Mouse (Mus musculus) A20 (cell line): Measurements from ENCODE around the gene Hdac8.

ENCODE experiments used
- DNase-seq: peaks from one replicate; pipeline ENCODE4 v3.0.0-alpha.2; 2011; ENCODE audit warnings: low read depth, low spot score

The Hdac8 gene

DNA sequence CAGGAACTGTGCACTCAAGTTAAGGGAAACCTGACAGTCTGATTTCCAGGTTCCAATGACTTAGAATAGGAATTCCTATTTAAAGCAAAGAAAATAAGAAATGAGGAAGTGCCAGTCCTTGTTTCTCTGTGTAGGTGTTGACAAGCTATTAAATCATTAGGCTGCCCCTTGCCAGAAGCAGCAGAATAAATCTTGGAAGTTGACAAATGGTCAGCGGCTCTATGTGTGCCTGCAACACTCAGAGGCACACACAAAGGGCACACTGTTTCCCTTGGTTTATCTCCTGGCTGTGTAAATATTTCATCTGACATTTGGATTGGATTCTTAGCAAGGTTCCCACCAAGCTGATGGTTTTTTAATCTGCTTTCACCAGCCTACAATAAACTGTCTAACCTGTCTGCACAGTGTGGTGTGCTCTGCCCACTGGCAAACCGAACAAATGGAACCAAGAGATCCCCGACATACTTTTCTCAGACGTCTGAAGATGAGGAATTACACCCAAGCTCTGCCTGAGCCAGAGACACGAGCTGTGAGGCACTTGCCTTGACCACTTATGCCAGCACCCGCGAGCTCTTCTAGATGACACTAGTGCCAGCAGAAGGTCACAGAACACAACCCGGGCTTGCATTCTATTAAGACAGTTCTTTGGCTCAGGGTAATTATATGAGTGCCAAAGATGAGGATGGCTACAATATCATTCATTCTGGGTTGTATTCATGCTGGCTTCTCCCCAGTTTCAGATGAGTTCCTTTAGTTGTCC lies 165.6 kb downstream of the Hdac8 start:
- no peak for DNase-seq

DNA sequence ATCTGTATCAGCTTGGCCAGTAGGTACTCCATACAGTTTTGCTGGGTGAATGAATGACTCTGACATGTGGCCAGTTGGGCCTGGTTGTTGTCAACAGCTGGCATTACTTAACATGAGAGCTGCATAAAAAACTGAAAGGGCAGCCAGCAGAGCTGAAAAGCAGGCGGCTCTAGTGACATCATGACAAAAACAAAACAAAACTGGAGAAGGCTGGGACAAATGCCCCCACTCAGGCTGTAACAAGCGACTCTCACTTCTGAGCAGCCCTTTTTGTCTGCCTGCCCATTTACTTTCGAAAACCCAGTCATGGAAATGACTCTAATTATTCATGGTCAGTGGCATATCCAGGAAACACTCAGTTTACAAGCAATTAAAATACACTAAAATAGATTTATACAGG lies 185.5 kb downstream of the Hdac8 start:
- no peak for DNase-seq

DNA sequence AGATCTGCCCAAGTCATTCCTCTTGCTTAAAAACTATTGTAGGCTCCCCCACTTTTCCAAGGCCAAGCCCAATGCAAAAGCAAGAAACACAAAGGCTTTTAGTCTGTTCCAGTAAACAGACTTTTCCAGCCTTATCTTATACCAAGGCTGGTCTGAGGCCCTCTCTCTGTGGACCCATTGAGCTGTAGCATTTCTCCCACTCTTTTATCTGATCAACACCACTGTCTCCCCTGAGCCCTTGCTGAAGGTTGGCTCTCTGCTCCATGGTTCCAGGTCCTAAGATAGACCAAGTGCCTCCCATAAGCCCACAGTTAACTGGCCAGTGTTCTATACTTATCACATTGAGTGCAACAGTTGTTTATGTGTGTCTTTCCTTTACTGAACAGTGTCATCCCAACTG lies 185.9 kb downstream of the Hdac8 start:
- no peak for DNase-seq

DNA sequence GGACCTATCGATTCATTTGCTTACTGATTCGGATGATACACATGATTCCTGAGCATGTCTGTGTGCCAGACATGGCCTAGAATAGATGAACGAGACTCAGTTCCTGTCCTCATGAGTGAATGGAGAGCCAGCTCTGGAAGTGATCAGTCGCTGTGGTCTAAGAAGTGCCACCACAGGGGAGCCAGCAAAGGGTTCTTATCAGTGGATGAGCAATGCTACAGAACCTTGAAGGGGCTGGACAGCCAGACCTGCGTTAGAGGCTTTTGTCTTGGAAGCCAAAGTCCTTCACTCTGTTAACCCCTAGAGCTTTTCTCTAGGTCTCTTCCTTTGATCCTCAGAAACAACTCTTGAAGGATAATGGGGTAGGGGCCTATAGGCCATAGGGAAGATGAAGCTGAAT lies 186.4 kb downstream of the Hdac8 start:
- DNase-seq: no peak

DNA sequence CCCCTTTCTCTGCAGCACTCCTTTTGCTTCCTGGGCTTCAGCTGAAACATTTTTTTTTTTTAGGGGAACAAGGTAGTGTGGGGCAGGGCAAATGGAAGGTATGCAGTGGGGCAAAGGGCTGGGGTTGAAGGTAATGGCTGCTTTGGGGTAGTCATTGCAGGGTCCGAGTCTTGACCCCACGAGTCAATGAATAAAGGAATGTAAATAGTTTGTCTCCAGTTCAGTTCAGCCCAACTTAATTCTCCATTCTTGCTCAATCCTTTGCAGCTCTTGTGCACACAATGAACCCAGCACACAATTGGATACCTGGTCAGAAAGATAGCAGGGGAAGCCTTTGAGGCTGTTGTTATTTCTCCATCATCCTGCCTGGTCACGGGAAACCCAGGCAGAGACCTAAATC lies 194.0 kb downstream of the Hdac8 start:
- DNase-seq: no peak

DNA sequence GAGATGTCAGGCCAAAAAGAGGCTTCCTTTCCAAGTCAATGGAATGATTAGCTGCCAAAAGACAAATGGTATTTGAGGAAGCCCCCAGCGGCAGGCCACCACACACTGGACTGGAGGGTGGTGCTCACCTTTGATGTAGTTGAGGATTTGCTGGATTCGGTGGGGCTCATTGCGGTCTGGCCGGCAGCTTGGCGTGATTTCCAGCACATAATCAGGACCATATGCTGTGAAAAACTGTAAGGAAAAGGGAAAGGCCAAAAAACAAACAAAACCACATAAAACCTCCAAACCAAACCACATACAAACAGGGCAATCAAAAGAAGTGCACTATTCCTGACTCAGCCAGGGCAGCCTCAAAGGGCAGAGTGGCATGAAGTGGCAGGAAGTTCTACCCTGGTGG lies 197.6 kb downstream of the Hdac8 start:
- DNase-seq: no peak

DNA sequence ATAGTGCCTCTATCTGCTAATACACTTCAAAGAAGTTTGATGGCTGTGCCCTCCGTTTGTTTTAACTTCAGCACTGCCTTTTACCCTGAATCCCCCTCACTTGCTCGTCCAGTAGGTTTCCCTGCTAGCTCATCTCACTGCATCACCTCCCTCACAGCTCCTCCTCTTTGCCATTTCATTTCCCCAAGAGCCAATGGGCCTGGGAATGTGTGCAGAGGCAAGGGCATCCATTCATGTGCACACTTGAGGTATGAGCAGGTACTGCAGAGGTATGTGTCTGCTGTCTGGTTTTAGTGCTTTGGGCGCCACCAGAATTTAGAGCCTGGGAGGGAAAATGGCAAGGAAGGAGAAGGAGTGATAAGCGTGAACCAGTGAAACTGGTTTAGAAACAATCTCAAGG lies 199.4 kb downstream of the Hdac8 start:
- DNase-seq: no peak

DNA sequence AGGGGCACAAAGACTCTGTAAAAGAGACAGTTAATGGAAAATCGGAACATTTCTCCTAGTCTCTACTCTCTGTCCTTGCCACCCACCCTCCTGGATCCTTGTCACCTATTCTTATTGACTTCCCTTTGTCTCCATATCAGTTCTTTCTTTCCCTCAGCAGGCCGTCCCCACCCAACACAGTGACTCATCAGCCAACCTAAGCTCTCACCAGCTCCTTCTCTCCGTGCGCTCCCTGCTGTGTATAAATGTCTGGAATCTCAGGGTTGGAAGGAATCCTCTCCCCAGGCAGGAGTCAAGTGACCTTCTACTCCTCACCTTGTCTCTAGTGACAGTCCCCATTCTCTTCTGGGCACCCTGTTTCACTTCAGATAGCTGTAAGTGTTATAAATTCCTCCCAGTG lies 200.2 kb downstream of the Hdac8 start:
- DNase-seq: no peak

DNA sequence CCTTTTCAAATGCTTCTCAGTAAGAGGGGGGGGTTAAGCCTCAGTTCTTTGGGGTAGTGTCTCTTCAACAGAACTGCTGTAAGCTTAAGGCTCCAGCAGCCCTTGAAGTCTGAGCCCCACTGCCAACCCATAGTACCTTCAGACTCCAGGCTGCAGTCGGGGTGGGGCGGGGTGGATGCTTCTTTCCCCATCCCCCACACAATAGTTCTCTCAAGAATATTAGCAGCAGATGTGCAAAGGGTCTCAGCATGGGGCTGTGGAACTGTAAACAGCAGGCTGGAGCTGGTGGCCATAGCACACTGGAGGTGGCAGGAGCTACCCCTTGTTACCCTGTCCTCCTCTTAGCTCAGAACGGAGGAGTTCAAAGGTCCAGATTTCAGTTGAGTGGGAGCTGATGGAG lies 202.7 kb downstream of the Hdac8 start:
- no peak for DNase-seq

DNA sequence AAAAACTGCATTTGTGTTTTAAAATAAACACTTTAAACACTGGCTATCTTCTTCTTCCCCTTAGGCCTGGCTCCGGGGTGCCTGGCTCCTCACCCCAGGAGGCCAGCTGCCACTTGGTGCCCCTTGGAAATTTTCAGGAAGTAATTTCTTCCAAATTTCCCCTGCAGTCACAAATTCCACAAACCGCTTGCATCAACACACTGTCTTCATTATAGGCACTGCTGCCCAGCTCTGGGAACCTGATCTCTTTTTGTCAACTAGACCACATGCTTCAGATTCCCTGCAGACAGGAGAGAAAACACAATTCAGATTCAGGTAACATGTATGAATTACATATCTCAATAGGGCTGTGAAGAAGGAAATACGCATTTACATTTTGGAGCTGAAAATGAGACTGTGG lies 220.3 kb downstream of the Hdac8 start:
- DNase-seq: no peak

DNA sequence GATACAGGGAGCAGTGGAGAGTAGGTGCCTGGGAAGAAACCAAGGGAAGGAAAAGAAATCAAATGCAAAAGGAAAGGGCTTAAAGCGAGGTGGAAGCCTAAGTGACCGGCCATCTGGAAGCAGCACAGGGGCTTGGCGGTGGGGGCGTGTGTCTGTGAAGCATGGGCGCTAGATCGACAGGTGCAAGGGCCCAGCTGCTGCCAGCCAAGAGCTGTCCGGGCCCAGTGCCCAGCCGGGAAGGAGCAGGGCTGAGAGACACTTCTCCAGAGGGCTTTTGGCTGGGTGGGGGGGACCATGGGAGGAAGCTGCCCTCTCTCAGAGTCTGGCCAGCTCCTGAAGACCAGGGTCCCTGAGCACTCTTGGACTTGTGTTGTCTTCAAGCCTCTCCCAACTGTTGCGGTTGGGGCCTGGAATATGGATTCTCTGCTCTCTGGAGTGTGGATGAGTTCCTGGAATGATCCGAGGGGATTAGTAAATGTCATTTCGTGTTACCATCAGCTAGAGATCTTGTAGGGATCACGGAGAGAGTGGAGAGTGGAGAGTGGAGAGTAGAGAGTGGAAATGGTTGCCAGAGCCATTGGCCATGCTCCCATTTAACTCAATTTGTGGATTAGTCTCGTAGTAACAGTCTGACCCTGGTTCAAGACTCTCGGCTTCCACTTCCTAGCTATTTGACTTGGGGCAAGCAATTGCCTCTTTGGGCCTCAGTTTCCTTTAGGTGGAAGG lies 242.4 kb downstream of the Hdac8 start:
- DNase-seq: no peak

DNA sequence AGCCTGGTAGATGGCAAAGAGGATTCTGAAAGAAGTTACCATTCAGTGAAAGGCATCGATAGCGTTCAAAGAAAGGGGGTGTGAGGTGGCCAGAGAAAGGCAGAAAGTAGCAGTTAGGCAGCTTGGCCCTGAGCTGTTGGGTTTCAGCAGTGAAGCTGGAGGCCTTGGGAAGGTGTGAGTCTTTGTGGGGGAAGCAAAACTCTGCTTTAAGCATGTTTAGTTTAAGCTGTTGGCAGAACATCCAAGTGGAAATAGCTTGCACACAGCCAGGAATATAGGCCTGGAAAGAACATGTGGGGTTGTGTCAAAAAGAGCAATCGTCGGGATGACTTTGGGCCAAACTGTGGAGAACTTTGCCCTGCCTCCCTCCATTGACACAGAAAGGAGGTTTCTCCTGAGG lies 245.4 kb downstream of the Hdac8 start:
- DNase-seq: no peak

DNA sequence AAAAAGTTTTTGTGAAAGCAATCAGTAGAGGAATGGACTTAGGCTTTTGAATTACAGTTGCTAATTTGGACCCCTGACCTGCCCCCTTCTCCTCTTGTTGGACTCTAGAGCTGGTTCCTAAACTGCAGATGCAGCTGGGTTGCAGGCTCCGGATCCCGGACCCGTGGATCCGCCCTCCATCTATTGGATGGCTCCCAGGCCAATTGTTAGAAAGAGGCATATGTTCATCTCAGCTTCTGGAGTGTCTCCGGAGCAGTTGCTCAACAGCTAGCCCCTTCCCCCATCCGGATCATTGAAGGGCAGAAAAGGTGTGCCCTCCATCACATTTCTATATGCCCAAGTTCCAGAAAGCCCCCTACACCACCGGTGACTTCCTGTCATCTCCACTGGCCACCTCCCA lies 251.3 kb downstream of the Hdac8 start:
- no peak for DNase-seq

DNA sequence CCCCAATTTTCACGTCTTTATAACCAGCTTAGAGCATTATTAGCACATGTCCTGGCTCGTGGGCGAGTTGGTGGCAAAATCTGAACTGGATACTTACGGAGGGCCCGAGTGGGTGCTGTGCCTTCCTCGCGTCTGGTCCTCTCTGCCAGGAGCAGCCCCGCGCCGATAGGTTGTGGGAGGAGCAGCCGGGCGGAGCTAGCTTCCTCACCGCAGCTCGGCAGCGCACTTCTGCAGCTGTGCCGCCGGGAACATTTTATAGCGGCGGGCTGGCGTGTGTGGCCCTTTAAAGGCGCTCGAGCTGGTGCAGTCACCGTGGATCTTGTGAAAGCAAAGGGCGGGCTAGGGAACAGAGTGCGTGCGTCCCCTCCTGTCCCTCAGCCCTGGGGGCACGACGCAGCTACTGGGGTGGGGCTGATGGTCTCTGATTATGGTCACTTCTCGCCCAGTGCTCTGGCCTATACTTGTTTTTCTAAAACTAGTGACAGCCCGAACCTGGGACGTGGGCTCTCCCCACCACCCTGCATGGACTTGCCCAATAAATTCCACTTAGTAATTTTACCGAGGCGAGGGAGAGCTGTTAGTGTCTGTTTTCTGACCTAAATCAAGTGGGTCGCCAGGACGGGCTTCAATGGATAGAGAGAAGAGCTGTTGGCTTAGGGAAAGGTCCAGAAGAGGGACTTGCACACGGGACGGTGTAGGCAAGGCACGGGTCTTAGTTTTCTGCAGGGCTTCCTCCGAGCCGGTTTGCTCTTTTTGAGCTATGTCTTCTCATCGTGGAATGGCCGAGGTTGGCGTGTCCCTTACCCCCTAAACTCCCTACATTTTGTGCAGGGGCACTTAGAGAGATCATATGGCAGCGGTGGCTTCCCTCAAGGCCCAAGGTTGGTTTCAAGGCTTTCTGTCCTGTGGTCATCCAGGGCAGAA lies 253.0 kb downstream of the Hdac8 start, which contains the start of gene Cited1:
Cited1 (minus strand) TSS at position 245 of the 924 bp plus-strand sequence.
- DNase-seq: peak; percentile 43

DNA sequence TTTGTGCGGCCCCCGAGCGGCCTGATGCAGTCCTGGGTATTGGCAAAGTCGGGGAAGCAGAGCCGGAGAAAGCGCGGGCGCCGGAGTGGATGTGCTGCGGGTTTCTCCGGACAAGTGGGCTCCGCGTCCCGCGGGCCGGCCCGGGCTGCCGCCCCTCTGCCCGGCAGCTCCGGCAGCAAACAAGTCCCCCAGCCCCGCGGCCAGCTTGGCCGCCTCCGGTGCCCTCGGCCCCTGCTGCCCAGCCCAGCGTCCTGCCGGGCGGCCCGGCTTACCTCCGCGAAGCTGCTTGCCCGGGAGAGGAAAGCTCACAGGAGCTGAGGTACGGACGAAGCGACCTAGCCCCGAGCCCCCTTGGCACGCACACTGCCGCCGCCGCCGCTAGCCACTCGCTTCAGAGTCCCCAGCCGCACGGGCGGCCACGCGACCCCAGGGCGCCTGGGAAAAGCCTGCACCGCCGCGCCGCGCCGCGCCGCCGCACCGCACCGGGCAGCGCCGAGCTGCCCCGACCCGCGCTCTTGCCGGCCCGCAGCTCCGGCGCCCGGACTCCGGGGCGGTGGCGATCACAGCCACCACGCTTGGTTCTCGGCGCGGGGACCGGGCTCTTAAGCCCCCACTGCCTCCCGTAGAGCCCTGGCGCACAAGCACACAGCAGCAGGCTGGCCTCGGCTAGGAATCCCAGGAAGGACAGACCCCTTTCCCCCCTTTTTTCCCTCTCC lies 253.8 kb downstream of the Hdac8 start:
- DNase-seq: no peak

DNA sequence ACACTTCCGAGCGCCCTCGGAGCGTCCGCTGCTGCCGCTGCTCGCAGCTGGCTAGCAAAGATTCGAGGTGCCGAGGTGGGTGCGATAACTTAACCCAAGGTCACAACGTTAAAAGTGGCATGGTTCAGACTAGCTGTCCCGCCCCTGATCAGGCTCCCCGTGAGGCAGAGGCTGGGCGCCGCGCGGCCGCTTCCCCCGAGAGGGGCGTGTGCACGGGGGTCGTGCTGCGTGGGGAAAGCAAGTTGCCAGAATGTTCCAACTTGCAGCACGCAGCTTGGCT lies 254.3 kb downstream of the Hdac8 start:
- DNase-seq: no peak

DNA sequence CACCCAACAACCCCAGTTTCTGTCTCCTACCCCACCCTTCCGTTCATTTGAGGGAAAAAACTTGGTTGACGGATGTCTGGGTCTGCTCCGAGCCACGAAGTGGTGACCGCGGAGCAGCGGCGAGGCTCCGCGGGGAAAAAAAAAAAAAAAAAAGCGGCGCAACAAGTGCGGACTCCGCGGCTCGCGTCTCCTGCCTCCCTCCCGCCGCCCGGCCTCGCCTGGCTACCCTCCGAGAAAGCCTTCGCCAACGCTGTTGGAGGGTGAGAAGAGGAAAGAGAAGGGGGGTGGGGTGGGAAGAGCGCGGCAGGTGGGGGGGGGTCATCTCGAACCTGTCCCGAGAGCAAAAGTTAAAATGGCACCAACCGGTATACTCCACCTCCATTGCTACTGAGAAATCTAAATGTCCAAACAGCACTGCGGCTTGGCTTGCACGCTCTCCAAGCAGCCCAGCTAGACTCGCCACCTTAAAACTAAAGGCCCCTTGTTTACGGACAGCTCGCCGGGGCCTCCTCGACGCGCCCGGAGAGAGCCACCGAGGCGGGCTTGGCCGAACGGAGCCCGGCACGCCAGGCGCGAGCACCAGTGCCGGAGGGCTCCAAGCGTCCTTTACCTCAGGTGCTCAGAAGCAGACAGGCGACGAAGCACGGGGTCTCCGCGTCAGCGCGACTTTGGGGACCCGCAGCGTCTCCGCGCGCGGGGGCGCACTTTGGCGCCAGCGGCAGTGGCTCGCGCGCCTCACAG lies 254.8 kb downstream of the Hdac8 start:
- DNase-seq: no peak

DNA sequence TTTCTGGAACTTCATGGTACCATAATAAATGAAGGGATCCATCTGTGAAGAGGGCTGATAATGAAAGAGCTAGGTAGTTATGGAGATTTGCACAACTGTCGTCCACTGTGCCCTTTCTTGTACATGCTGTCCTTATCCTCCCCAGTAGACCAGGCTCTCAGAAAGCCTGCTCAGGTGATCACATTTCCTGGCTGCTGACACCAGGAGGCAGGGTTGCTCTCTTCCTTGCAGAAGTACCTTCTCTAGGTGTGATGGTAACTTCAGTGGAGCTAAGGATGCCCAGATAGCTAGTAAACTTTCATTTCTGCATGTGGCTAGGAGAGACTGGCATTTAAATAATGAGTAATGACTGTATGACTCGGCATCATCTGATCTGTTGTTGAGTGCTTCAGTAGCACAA lies 260.8 kb downstream of the Hdac8 start:
- peak; percentile 19 for DNase-seq
